Mouse (Mus musculus): ENCODE measurements around the gene Wars. TPM values are rescaled to one million over a fixed set of nuclear protein-coding genes. Genes with fewer than 3 reads are reported as not detected.
A peak's percentile ranks its signal among the peaks of the same experiment; 100 is the strongest.

The Wars gene
- polyA plus RNA-seq, 1 experiment from 2014 or later, result 93.0 TPM

GRCm38 (mm10) chr12:108903600-108904275, 9.8 kb upstream of the Wars start:
- Histone ChIP-seq H3K27ac (ENCODE audit: low read depth) (0 out of 2 replicates have a peak overlapping the region, but pooled peaks have one; percentile 13), H3K36me3 (ENCODE audit: control insufficient read depth, insufficient read depth, low read length) (no peaks in the 10 kb centered on the region)
- WGBS, result 63% methylated on average over 8 of the region's 8 CpGs

GRCm38 (mm10) chr12:108902940-108903339, 9.0 kb upstream of the Wars start:
- WGBS, result 24% methylated on average over 8 of the region's 8 CpGs
- peaks cover 27% of the 10 kb centered on the region for H3K4me1 ChIP-seq (replicated peaks; ENCODE audit: control insufficient read depth, insufficient read depth, low read length)
- H3K9me3 ChIP-seq (ENCODE audit: control insufficient read depth, low read length), result no peaks in the 10 kb centered on the region
- H3K9ac ChIP-seq (ENCODE audit: low read length), result no peak overlapping the region
- H3K36me3 ChIP-seq (ENCODE audit: control insufficient read depth, insufficient read depth, low read length), result no peaks in the 10 kb centered on the region
- no peak for ATAC-seq (replicated peaks; ENCODE audit: low FRiP score, low TSS enrichment, low read depth)
- no peak overlapping the region for H3K27ac ChIP-seq (ENCODE audit: low read depth)
- peak; percentile 70 for DNase-seq (ENCODE audit: low spot score)
- H3K4me3 ChIP-seq (ENCODE audit: low read depth, low read length), result no peak overlapping the region
- H3K27me3 ChIP-seq (replicated peaks; ENCODE audit: control insufficient read depth, insufficient read depth, low read length), result no peaks in the 10 kb centered on the region
- H3K4me2 ChIP-seq (ENCODE audit: low read length), result no peak overlapping the region

More at GRCm38 (mm10) chr12:108903600-108904275, 9.8 kb upstream of the Wars start:
- H3K9ac ChIP-seq (ENCODE audit: low read length), result no peak overlapping the region
- peak; percentile 79 for DNase-seq (ENCODE audit: low spot score)
- H3K9me3 ChIP-seq (ENCODE audit: control insufficient read depth, low read length), result no peaks in the 10 kb centered on the region
- no peak; the same call in 1 of the 2 replicates for ATAC-seq (replicated peaks; ENCODE audit: low FRiP score, low TSS enrichment, low read depth)
- H3K4me2 ChIP-seq (ENCODE audit: low read length), result no peak overlapping the region
- no peak overlapping the region for H3K4me3 ChIP-seq (ENCODE audit: low read depth, low read length)
- H3K4me1 ChIP-seq (replicated peaks; ENCODE audit: control insufficient read depth, insufficient read depth, low read length), result peaks cover 27% of the 10 kb centered on the region
- no peaks in the 10 kb centered on the region for H3K27me3 ChIP-seq (replicated peaks; ENCODE audit: control insufficient read depth, insufficient read depth, low read length)

GRCm38 (mm10) chr12:108901346-108901745, 7.4 kb upstream of the Wars start:
- H3K27ac ChIP-seq (ENCODE audit: low read depth), result peak overlapping the region; percentile 62; the same call in 1 of the 2 replicates
- peak overlapping the region; percentile 26 for H3K4me2 ChIP-seq (ENCODE audit: low read length)
- H3K36me3 ChIP-seq (ENCODE audit: control insufficient read depth, insufficient read depth, low read length), result no peaks in the 10 kb centered on the region
- no peak overlapping the region for H3K4me3 ChIP-seq (ENCODE audit: low read depth, low read length)
- no peaks in the 10 kb centered on the region for H3K9me3 ChIP-seq (ENCODE audit: control insufficient read depth, low read length)
- H3K9ac ChIP-seq (ENCODE audit: low read length), result no peak overlapping the region
- WGBS, result 27% methylated on average over 5 of the region's 5 CpGs
- ATAC-seq (replicated peaks; ENCODE audit: low FRiP score, low TSS enrichment, low read depth) (peak; percentile 62; the same call in 1 of the 2 replicates), DNase-seq (ENCODE audit: low spot score) (peak; percentile 62)
- H3K27me3 ChIP-seq (replicated peaks; ENCODE audit: control insufficient read depth, insufficient read depth, low read length), result no peaks in the 10 kb centered on the region
- peaks cover 27% of the 10 kb centered on the region for H3K4me1 ChIP-seq (replicated peaks; ENCODE audit: control insufficient read depth, insufficient read depth, low read length)

GRCm38 (mm10) chr12:108896006-108896405, 2.0 kb upstream of the Wars start:
- H3K9ac ChIP-seq (ENCODE audit: low read length), result no peak overlapping the region
- no peaks in the 10 kb centered on the region for H3K9me3 ChIP-seq (ENCODE audit: control insufficient read depth, low read length)
- no peak for ATAC-seq (replicated peaks; ENCODE audit: low FRiP score, low TSS enrichment, low read depth)
- no peak for DNase-seq (ENCODE audit: low spot score)
- H3K4me2 ChIP-seq (ENCODE audit: low read length), result no peak overlapping the region
- H3K4me1 ChIP-seq (replicated peaks; ENCODE audit: control insufficient read depth, insufficient read depth, low read length), result peaks cover 8% of the 10 kb centered on the region
- H3K36me3 ChIP-seq (ENCODE audit: control insufficient read depth, insufficient read depth, low read length), result no peaks in the 10 kb centered on the region
- 79% methylated on average over 3 of the region's 3 CpGs for WGBS
- no peak overlapping the region for H3K4me3 ChIP-seq (ENCODE audit: low read depth, low read length)
- H3K27ac ChIP-seq (ENCODE audit: low read depth), result no peak overlapping the region
- no peaks in the 10 kb centered on the region for H3K27me3 ChIP-seq (replicated peaks; ENCODE audit: control insufficient read depth, insufficient read depth, low read length)

- no peaks in the 10 kb centered on the region for H3K27me3 ChIP-seq (replicated peaks; ENCODE audit: control insufficient read depth, insufficient read depth, low read length)
- H3K36me3 ChIP-seq (ENCODE audit: control insufficient read depth, insufficient read depth, low read length), result peaks cover 9% of the 10 kb centered on the region; the same call in 1 of the 2 replicates
- DNase-seq (ENCODE audit: low spot score) (no peak), ATAC-seq (replicated peaks; ENCODE audit: low FRiP score, low TSS enrichment, low read depth) (peak; percentile 47)
- peak overlapping the region; percentile 88 for H3K4me3 ChIP-seq (ENCODE audit: low read depth, low read length)
- no peaks in the 10 kb centered on the region for H3K9me3 ChIP-seq (ENCODE audit: control insufficient read depth, low read length)
- 2% methylated on average over 7 of the region's 7 CpGs for WGBS
- peak overlapping the region; percentile 54; the same call in 1 of the 2 replicates for H3K27ac ChIP-seq (ENCODE audit: low read depth)
- peak overlapping the region; percentile 89 for H3K4me2 ChIP-seq (ENCODE audit: low read length)
- H3K4me1 ChIP-seq (replicated peaks; ENCODE audit: control insufficient read depth, insufficient read depth, low read length), result peaks cover 6% of the 10 kb centered on the region
- peak overlapping the region; percentile 67 for H3K9ac ChIP-seq (ENCODE audit: low read length)
Measured at GRCm38 (mm10) chr12:108894432-108894816, 450 bp upstream of the Wars start.

- peaks cover 12% of the 10 kb centered on the region; the same call in 1 of the 2 replicates for H3K36me3 ChIP-seq (ENCODE audit: control insufficient read depth, insufficient read depth, low read length)
- no peak for DNase-seq (ENCODE audit: low spot score)
- no peaks in the 10 kb centered on the region for H3K9me3 ChIP-seq (ENCODE audit: control insufficient read depth, low read length)
- H3K4me1 ChIP-seq (replicated peaks; ENCODE audit: control insufficient read depth, insufficient read depth, low read length), result peaks cover 6% of the 10 kb centered on the region
- no peaks in the 10 kb centered on the region for H3K27me3 ChIP-seq (replicated peaks; ENCODE audit: control insufficient read depth, insufficient read depth, low read length)
- H3K9ac ChIP-seq (ENCODE audit: low read length), result peak within 1 kb of the TSS; percentile 75
- H3K4me3 ChIP-seq (ENCODE audit: low read depth, low read length), result peak within 1 kb of the TSS; percentile 88
- peak within 1 kb of the TSS; percentile 54; the same call in 1 of the 2 replicates for H3K27ac ChIP-seq (ENCODE audit: low read depth)
- ATAC-seq (replicated peaks; ENCODE audit: low FRiP score, low TSS enrichment, low read depth), result no peak
- WGBS, result 22% methylated on average over 12 of the region's 12 CpGs
- peak within 1 kb of the TSS; percentile 93 for H3K4me2 ChIP-seq (ENCODE audit: low read length)
Measured at GRCm38 (mm10) chr12:108892989-108893714, 822 bp downstream of the Wars start, which contains the start of gene Wdr25. Gene Wdr25, plus strand, starts transcription at chr12:108893631.

- no peaks in the 10 kb centered on the region for H3K27me3 ChIP-seq (replicated peaks; ENCODE audit: control insufficient read depth, insufficient read depth, low read length)
- ATAC-seq (replicated peaks; ENCODE audit: low FRiP score, low TSS enrichment, low read depth), result no peak
- DNase-seq (ENCODE audit: low spot score), result no peak
- no peaks in the 10 kb centered on the region for H3K9me3 ChIP-seq (ENCODE audit: control insufficient read depth, low read length)
- H3K36me3 ChIP-seq (ENCODE audit: control insufficient read depth, insufficient read depth, low read length), result peaks cover 47% of the 10 kb centered on the region
- no peak overlapping the region for H3K4me3 ChIP-seq (ENCODE audit: low read depth, low read length)
- peaks cover 6% of the 10 kb centered on the region for H3K4me1 ChIP-seq (replicated peaks; ENCODE audit: control insufficient read depth, insufficient read depth, low read length)
- 92% methylated on average over 4 of the region's 4 CpGs for WGBS
- no peak overlapping the region for H3K4me2 ChIP-seq (ENCODE audit: low read length)
- H3K9ac ChIP-seq (ENCODE audit: low read length), result no peak overlapping the region
- no peak overlapping the region for H3K27ac ChIP-seq (ENCODE audit: low read depth)
Measured at GRCm38 (mm10) chr12:108888632-108889031, 5.3 kb downstream of the Wars start.

- 67% methylated on average over 4 of the region's 4 CpGs for WGBS
- ATAC-seq (replicated peaks; ENCODE audit: low FRiP score, low TSS enrichment, low read depth), result peak; percentile 71
- no peaks in the 10 kb centered on the region for H3K4me1 ChIP-seq (replicated peaks; ENCODE audit: control insufficient read depth, insufficient read depth, low read length)
- H3K36me3 ChIP-seq (ENCODE audit: control insufficient read depth, insufficient read depth, low read length), result peaks cover 62% of the 10 kb centered on the region
- no peaks in the 10 kb centered on the region for H3K9me3 ChIP-seq (ENCODE audit: control insufficient read depth, low read length)
- DNase-seq (ENCODE audit: low spot score), result no peak
- no peak overlapping the region for H3K9ac ChIP-seq (ENCODE audit: low read length)
- no peak overlapping the region for H3K27ac ChIP-seq (ENCODE audit: low read depth)
- no peak overlapping the region for H3K4me3 ChIP-seq (ENCODE audit: low read depth, low read length)
- no peaks in the 10 kb centered on the region for H3K27me3 ChIP-seq (replicated peaks; ENCODE audit: control insufficient read depth, insufficient read depth, low read length)
- no peak overlapping the region for H3K4me2 ChIP-seq (ENCODE audit: low read length)
Measured at GRCm38 (mm10) chr12:108887077-108887476, 6.9 kb downstream of the Wars start.

Data from intestine, embryonic 14.5 days (tissue).